Mouse (Mus musculus): ENCODE measurements around the gene Otx1. TPM values are rescaled to one million over a fixed set of nuclear protein-coding genes. Genes with fewer than 3 reads are reported as not detected.
A peak's percentile ranks its signal among the peaks of the same experiment; 100 is the strongest.

Gene Otx1
- 0.70 and 1.5 TPM in 2 replicates for polyA plus RNA-seq (2012; rRNA removed)

- TF ChIP-seq CTCF (IDR thresholded peaks at IDR 0.05; ENCODE audit: insufficient read depth, low read length): no peak
- TF ChIP-seq POLR2A (IDR thresholded peaks at IDR 0.05; ENCODE audit: borderline replicate concordance, extremely low read depth, low read depth, low read length): no peak
- H3K4me1 ChIP-seq (ENCODE audit: control insufficient read depth, insufficient read depth, low read length): peaks cover 12% of the 10 kb centered on the region
- DNase-seq: no peak
- H3K4me3 ChIP-seq (replicated peaks; ENCODE audit: extremely low read depth, low read depth, low read length): peak within 1 kb of the TSS; percentile 0
- 6% methylated on average over 34 of the region's 34 CpGs for WGBS
Observed at GRCm38 (mm10) chr11:22002783-22003340, at the start of gene Otx1. Gene Otx1, minus strand, starts transcription at chr11:22002897.

- Histone ChIP-seq H3K4me3 (replicated peaks; ENCODE audit: extremely low read depth, low read depth, low read length) (no peak overlapping the region), H3K4me1 (ENCODE audit: control insufficient read depth, insufficient read depth, low read length) (no peaks in the 10 kb centered on the region)
- 78% methylated on average over 7 of the region's 7 CpGs for WGBS
- TF ChIP-seq POLR2A (IDR thresholded peaks at IDR 0.05; ENCODE audit: borderline replicate concordance, extremely low read depth, low read depth, low read length) (no peak), CTCF (IDR thresholded peaks at IDR 0.05; ENCODE audit: insufficient read depth, low read length) (no peak)
- no peak for DNase-seq
Observed at GRCm38 (mm10) chr11:22050864-22051263, 48.2 kb upstream of the Otx1 start.

GRCm38 (mm10) chr11:22039854-22040426 is 37.2 kb upstream of the Otx1 start:
- H3K4me1 ChIP-seq (ENCODE audit: control insufficient read depth, insufficient read depth, low read length): no peaks in the 10 kb centered on the region
- DNase-seq: no peak
- TF ChIP-seq CTCF (IDR thresholded peaks at IDR 0.05; ENCODE audit: insufficient read depth, low read length) (no peak), POLR2A (IDR thresholded peaks at IDR 0.05; ENCODE audit: borderline replicate concordance, extremely low read depth, low read depth, low read length) (no peak)
- H3K4me3 ChIP-seq (replicated peaks; ENCODE audit: extremely low read depth, low read depth, low read length): no peak overlapping the region
- 89% methylated on average over 6 of the region's 6 CpGs for WGBS

- Histone ChIP-seq H3K4me3 (replicated peaks; ENCODE audit: extremely low read depth, low read depth, low read length) (no peak overlapping the region), H3K4me1 (ENCODE audit: control insufficient read depth, insufficient read depth, low read length) (no peaks in the 10 kb centered on the region)
- DNase-seq: no peak
- WGBS: 69% methylated on average over 7 of the region's 7 CpGs
- no peak for TF ChIP-seq CTCF (IDR thresholded peaks at IDR 0.05; ENCODE audit: insufficient read depth, low read length)
- no peak for TF ChIP-seq POLR2A (IDR thresholded peaks at IDR 0.05; ENCODE audit: borderline replicate concordance, extremely low read depth, low read depth, low read length)
Observed at GRCm38 (mm10) chr11:22034564-22035105, 31.9 kb upstream of the Otx1 start.

- 90% methylated on average over 3 of the region's 3 CpGs for WGBS
- H3K4me3 ChIP-seq (replicated peaks; ENCODE audit: extremely low read depth, low read depth, low read length): no peak overlapping the region
- H3K4me1 ChIP-seq (ENCODE audit: control insufficient read depth, insufficient read depth, low read length): no peaks in the 10 kb centered on the region
- no peak for DNase-seq
- TF ChIP-seq POLR2A (IDR thresholded peaks at IDR 0.05; ENCODE audit: borderline replicate concordance, extremely low read depth, low read depth, low read length) (no peak), CTCF (IDR thresholded peaks at IDR 0.05; ENCODE audit: insufficient read depth, low read length) (no peak)
Observed at GRCm38 (mm10) chr11:22033582-22033981, 30.9 kb upstream of the Otx1 start.

GRCm38 (mm10) chr11:22020602-22021001 is 17.9 kb upstream of the Otx1 start:
- WGBS: 90% methylated on average over 2 of the region's 2 CpGs
- Histone ChIP-seq H3K4me1 (ENCODE audit: control insufficient read depth, insufficient read depth, low read length) (no peaks in the 10 kb centered on the region), H3K4me3 (replicated peaks; ENCODE audit: extremely low read depth, low read depth, low read length) (no peak overlapping the region)
- no peak for DNase-seq
- no peak for TF ChIP-seq CTCF (IDR thresholded peaks at IDR 0.05; ENCODE audit: insufficient read depth, low read length)
- no peak for TF ChIP-seq POLR2A (IDR thresholded peaks at IDR 0.05; ENCODE audit: borderline replicate concordance, extremely low read depth, low read depth, low read length)

GRCm38 (mm10) chr11:22017444-22017843 is 14.7 kb upstream of the Otx1 start:
- Histone ChIP-seq H3K4me1 (ENCODE audit: control insufficient read depth, insufficient read depth, low read length) (no peaks in the 10 kb centered on the region), H3K4me3 (replicated peaks; ENCODE audit: extremely low read depth, low read depth, low read length) (no peak overlapping the region)
- TF ChIP-seq POLR2A (IDR thresholded peaks at IDR 0.05; ENCODE audit: borderline replicate concordance, extremely low read depth, low read depth, low read length) (no peak), CTCF (IDR thresholded peaks at IDR 0.05; ENCODE audit: insufficient read depth, low read length) (no peak)
- DNase-seq: no peak
- WGBS: 92% methylated on average over 8 of the region's 8 CpGs

- H3K4me3 ChIP-seq (replicated peaks; ENCODE audit: extremely low read depth, low read depth, low read length): no peak overlapping the region
- 81% methylated on average over 3 of the region's 3 CpGs for WGBS
- no peaks in the 10 kb centered on the region for H3K4me1 ChIP-seq (ENCODE audit: control insufficient read depth, insufficient read depth, low read length)
- TF ChIP-seq CTCF (IDR thresholded peaks at IDR 0.05; ENCODE audit: insufficient read depth, low read length) (no peak), POLR2A (IDR thresholded peaks at IDR 0.05; ENCODE audit: borderline replicate concordance, extremely low read depth, low read depth, low read length) (no peak)
- DNase-seq: no peak
Observed at GRCm38 (mm10) chr11:22016341-22016740, 13.6 kb upstream of the Otx1 start.

GRCm38 (mm10) chr11:22008817-22009216 is 6.1 kb upstream of the Otx1 start:
- no peak for DNase-seq
- TF ChIP-seq POLR2A (IDR thresholded peaks at IDR 0.05; ENCODE audit: borderline replicate concordance, extremely low read depth, low read depth, low read length): no peak
- no peak for TF ChIP-seq CTCF (IDR thresholded peaks at IDR 0.05; ENCODE audit: insufficient read depth, low read length)
- Histone ChIP-seq H3K4me3 (replicated peaks; ENCODE audit: extremely low read depth, low read depth, low read length) (no peak overlapping the region), H3K4me1 (ENCODE audit: control insufficient read depth, insufficient read depth, low read length) (no peaks in the 10 kb centered on the region)
- WGBS: 80% methylated on average over 2 of the region's 2 CpGs

GRCm38 (mm10) chr11:22008129-22008596 is 5.5 kb upstream of the Otx1 start:
- no peak overlapping the region for H3K4me3 ChIP-seq (replicated peaks; ENCODE audit: extremely low read depth, low read depth, low read length)

More at GRCm38 (mm10) chr11:22008129-22008596, 5.5 kb upstream of the Otx1 start:
- WGBS: 44% methylated on average over 10 of the region's 10 CpGs
- no peak for TF ChIP-seq CTCF (IDR thresholded peaks at IDR 0.05; ENCODE audit: insufficient read depth, low read length)
- TF ChIP-seq POLR2A (IDR thresholded peaks at IDR 0.05; ENCODE audit: borderline replicate concordance, extremely low read depth, low read depth, low read length): no peak
- peaks cover 5% of the 10 kb centered on the region; the same call in 1 of the 2 replicates for H3K4me1 ChIP-seq (ENCODE audit: control insufficient read depth, insufficient read depth, low read length)
- DNase-seq: no peak
